Mouse (Mus musculus): ENCODE measurements around the gene Smap2.
A peak's percentile ranks its signal among the peaks of the same experiment; 100 is the strongest.

GRCm38 (mm10) chr4:120969382-120970146 lies 47.5 kb downstream of the Smap2 start:
- peak; percentile 59 for TF ChIP-seq CTCF (IDR thresholded peaks at IDR 0.05; ENCODE audit: control insufficient read depth, insufficient read depth, low read length)
- no peak for TF ChIP-seq POLR2A (IDR thresholded peaks at IDR 0.05; ENCODE audit: borderline replicate concordance, control insufficient read depth, low read depth, low read length)

Measured in bone marrow, adult 2 months (tissue).